ENCODE assay signal across 12 mouse cellular contexts in genomic region chr3:139042433-139042854, GRCm38 (mm10). TPM values are rescaled to one million over a fixed set of nuclear protein-coding genes. Genes with fewer than 3 reads are reported as not detected.
A peak's percentile ranks its signal among the peaks of the same experiment; 100 is the strongest.
DNase-seq lines count a peak whose midpoint lies in the region; ATAC-seq and TF ChIP-seq lines count a peak whose summit lies in the region.
"Had no signal": no experiment of that assay in that cellular context is flagged by ENCODE, and none has a peak within 500 bp of the region (broad histone marks: within the 10 kb centered on the region; RNA-seq: fewer than 3 reads in every experiment).

No protein-coding gene starts in this region.

- H3K9me3 ChIP-seq in liver, embryonic 16.5 days (replicated peaks; ENCODE audit: control insufficient read depth, low read length) = no peaks in the 10 kb centered on the region
- H3K9me3 ChIP-seq: embryonic facial prominence, embryonic 12.5 days had no signal

- ATAC-seq in liver, embryonic 16.5 days (ENCODE audit: low read depth) = peak; percentile 58; the same call in 1 of the 2 replicates

- H3K9ac ChIP-seq in heart, adult 2 months (ENCODE audit: low read depth, low read length) = no peak overlapping the region
- no peak overlapping the region for H3K9ac ChIP-seq in liver, embryonic 16.5 days (ENCODE audit: low read depth, low read length)
- H3K9ac ChIP-seq: embryonic facial prominence, embryonic 12.5 days; midbrain, embryonic 12.5 days had no signal

- 56% methylated on average over 3 of the region's 3 CpGs for WGBS in heart, adult 2 months
- WGBS in spleen, adult 2 months = 4% methylated on average over 3 of the region's 3 CpGs
- 24% methylated on average over 3 of the region's 3 CpGs for WGBS in liver, embryonic 16.5 days (ENCODE audit: insufficient replicate concordance)

- no peak overlapping the region for H3K27ac ChIP-seq in heart, adult 2 months
- H3K27ac ChIP-seq in spleen, adult 2 months (ENCODE audit: insufficient read depth, low read length) = peak overlapping the region; percentile 56
- no peak overlapping the region for H3K27ac ChIP-seq in liver, embryonic 16.5 days (ENCODE audit: low read length)
- H3K27ac ChIP-seq: embryonic facial prominence, embryonic 12.5 days; midbrain, embryonic 12.5 days had no signal

- no peak for TF ChIP-seq EP300 in heart, adult 2 months (IDR thresholded peaks at IDR 0.05; ENCODE audit: insufficient read depth, low read depth, low read length)

- DNase-seq in heart, adult 8-10 months (ENCODE audit: low spot score) = peak; percentile 19
- DNase-seq in heart, adult 2 months = no peak
- DNase-seq in spleen, adult 2 months (ENCODE audit: low read depth in 1 of 2, low spot score in 2 of 2) = peak; percentile 15 to 42
- no peak for DNase-seq in spleen, postnatal 14 days (ENCODE audit: low spot score in 2 of 2)
- peak; percentile 6 to 21 for DNase-seq in thymus, postnatal 10 days (ENCODE audit: low spot score in 2 of 2)
- DNase-seq in frontal cortex, postnatal 25 days (ENCODE audit: low spot score in 2 of 2) = no peak
- DNase-seq in adipocyte (ENCODE audit: low spot score) = no peak
- DNase-seq: adrenal gland, postnatal 25 days; gastrocnemius, postnatal 10 days had no signal

- no peak overlapping the region for H3K4me2 ChIP-seq in liver, embryonic 16.5 days (ENCODE audit: low read depth, low read length)
- H3K4me2 ChIP-seq: embryonic facial prominence, embryonic 12.5 days; midbrain, embryonic 12.5 days had no signal

- H3K79me2 ChIP-seq in heart, adult 2 months (replicated peaks; ENCODE audit: control insufficient read depth, insufficient read depth, low read length) = 0 out of 2 replicates have a peak, but pooled peaks cover 1% of the 10 kb centered on the region

- H3K4me1 ChIP-seq in heart, adult 2 months (ENCODE audit: control insufficient read depth, insufficient read depth, low read length) = peaks cover 9% of the 10 kb centered on the region
- peaks cover 19% of the 10 kb centered on the region for H3K4me1 ChIP-seq in spleen, adult 2 months (ENCODE audit: control insufficient read depth, insufficient read depth, insufficient read length)
- H3K4me1 ChIP-seq in liver, embryonic 16.5 days (ENCODE audit: control insufficient read depth, low read depth, low read length) = no peaks in the 10 kb centered on the region
- H3K4me1 ChIP-seq: embryonic facial prominence, embryonic 12.5 days; midbrain, embryonic 12.5 days had no signal

- TF ChIP-seq POLR2A in heart, adult 2 months (IDR thresholded peaks at IDR 0.05; ENCODE audit: insufficient read depth, low read depth, low read length) = no peak
- TF ChIP-seq POLR2A in spleen, adult 2 months (IDR thresholded peaks at IDR 0.05; ENCODE audit: low read depth, low read length) = no peak

- H3K36me3 ChIP-seq in heart, adult 2 months (ENCODE audit: control insufficient read depth, insufficient read depth, low read length) = peaks cover 7% of the 10 kb centered on the region
- peaks cover 3% of the 10 kb centered on the region; the same call in 1 of the 2 replicates for H3K36me3 ChIP-seq in spleen, adult 2 months (ENCODE audit: control insufficient read depth, insufficient read depth, low read length)
- no peaks in the 10 kb centered on the region for H3K36me3 ChIP-seq in liver, embryonic 16.5 days (ENCODE audit: control insufficient read depth, insufficient read depth)
- H3K36me3 ChIP-seq: embryonic facial prominence, embryonic 12.5 days had no signal

- TF ChIP-seq CTCF in heart, adult 2 months (IDR thresholded peaks at IDR 0.05) = no peak
- TF ChIP-seq CTCF in spleen, adult 2 months (IDR thresholded peaks at IDR 0.05; ENCODE audit: extremely low read depth, insufficient read depth, insufficient read length, insufficient replicate concordance) = no peak

- H3K4me3 ChIP-seq in heart, adult 2 months = no peak overlapping the region
- no peak overlapping the region for H3K4me3 ChIP-seq in spleen, adult 2 months (ENCODE audit: extremely low read depth, insufficient read depth, insufficient read length)
- no peak overlapping the region for H3K4me3 ChIP-seq in liver, embryonic 16.5 days (ENCODE audit: low read depth, low read length)
- H3K4me3 ChIP-seq: embryonic facial prominence, embryonic 12.5 days; midbrain, embryonic 12.5 days had no signal

- no peaks in the 10 kb centered on the region for H3K27me3 ChIP-seq in heart, adult 2 months (ENCODE audit: control insufficient read depth, insufficient read depth, low read length)
- H3K27me3 ChIP-seq in spleen, adult 2 months (ENCODE audit: control insufficient read depth, insufficient read depth, low read length) = no peaks in the 10 kb centered on the region
- H3K27me3 ChIP-seq in liver, embryonic 16.5 days (ENCODE audit: control insufficient read depth, insufficient read depth, low read depth, low read length) = no peaks in the 10 kb centered on the region
- H3K27me3 ChIP-seq: embryonic facial prominence, embryonic 12.5 days; midbrain, embryonic 12.5 days had no signal

- intact Hi-C loops in heart, adult 2 months (cut with DNase I) = no loop called here

RNA-seq across cellular contexts. Expression of gene Rap1gds1, which starts 32.6 kb away (rescaled TPM):
- 10 to 100 TPM; 24.3 to 28.6 (median 26.1) TPM for total RNA-seq in heart, adult 8-10 months (2022)
- 10 to 100 TPM; 24.2 to 26.2 TPM for total RNA-seq in heart, adult 2 months (2021)
- 14.6 and 23.5 TPM in 2 replicates for polyA plus RNA-seq in heart, adult 2 months (2012; rRNA removed)
- 15.2 and 15.4 TPM in 2 replicates for polyA plus RNA-seq in spleen, adult 2 months (2012; rRNA removed)
- polyA plus RNA-seq in liver, embryonic 16.5 days (2015; fragmentation: Nextera tagmentation; extraction: Ambion mirVana) = 13.7 and 14.8 TPM in 2 replicates

Comparison
In these comparisons a context has a peak if more than half of its experiments do, and no peak if none do; other contexts are left out.
1. DNase-seq: peak in heart, adult 8-10 months (single experiment), spleen, adult 2 months (2 of 2) and thymus, postnatal 10 days (2 of 2); none in heart, adult 2 months (0 of 2), spleen, postnatal 14 days (0 of 2), frontal cortex, postnatal 25 days (0 of 2) and adipocyte (single experiment).